Mouse (Mus musculus): ENCODE measurements around the gene Trib2.

GRCm38 (mm10) chr12:15828815-15829398 is 12.2 kb upstream of the Trib2 start:
- no peak for TF ChIP-seq CTCF (IDR thresholded peaks at IDR 0.05)
- TF ChIP-seq POLR2A (IDR thresholded peaks at IDR 0.05; ENCODE audit: insufficient read depth, low read depth, low read length): no peak
- TF ChIP-seq EP300 (IDR thresholded peaks at IDR 0.05; ENCODE audit: insufficient read depth, low read depth, low read length): no peak

Data from heart, adult 2 months (tissue).